Mouse (Mus musculus) G1E (cell line): ENCODE data around the gene Rap1gap2. TPM values are rescaled to one million over a fixed set of nuclear protein-coding genes. Genes with fewer than 3 reads are reported as not detected.
A peak's percentile ranks its signal among the peaks of the same experiment; 100 is the strongest.

Experiments
- ATAC-seq: 2 replicates; pipeline ENCODE4 v1.8.0; 2016; ENCODE audit warnings: mild to moderate bottlenecking; ENCODE audit not compliant: insufficient number of reproducible peaks, poor library complexity, low FRiP score, severe bottlenecking; ENCODE audit errors: extremely low read depth
- DNase-seq: peaks from one replicate; pipeline ENCODE4 v3.0.0; 2012; ENCODE audit warnings: low spot score
- H3K27me3 ChIP-seq: 2 replicates; pipeline ENCODE4 v1.6.1; 2012; ENCODE audit warnings: mild to moderate bottlenecking, low read length, inconsistent platforms; ENCODE audit not compliant: insufficient read depth
- H3K36me3 ChIP-seq: replicated peaks from 2 replicates; pipeline ENCODE3; 2012; ENCODE audit warnings: mild to moderate bottlenecking, inconsistent platforms
- H3K4me1 ChIP-seq: 2 replicates; pipeline ENCODE4 v1.6.1; 2012; ENCODE audit warnings: low read depth, low read length, inconsistent platforms, mixed read lengths; ENCODE audit not compliant: insufficient read depth
- H3K4me3 ChIP-seq: 2 replicates; pipeline ENCODE4 v1.5.1; 2012; ENCODE audit warnings: low read depth, mild to moderate bottlenecking, inconsistent platforms, low read length, moderate library complexity, mixed read lengths
- H3K9me3 ChIP-seq: replicated peaks from 2 replicates; pipeline ENCODE4 v1.6.1; 2012; ENCODE audit warnings: inconsistent platforms
- CTCF ChIP-seq: IDR thresholded peaks from 2 replicates; pipeline ENCODE4 v1.5.1; 2012; ENCODE audit warnings: low read depth, low read length, inconsistent platforms, mixed read lengths
- GATA1 ChIP-seq: IDR thresholded peaks from 2 replicates; pipeline ENCODE4 v1.6.1; 2012; ENCODE audit warnings: borderline replicate concordance, low read length, inconsistent platforms, mixed read lengths
- GATA2 ChIP-seq: IDR thresholded peaks from 2 replicates; pipeline ENCODE4 v1.6.1; 2012; ENCODE audit warnings: low read depth, low read length, inconsistent platforms, borderline replicate concordance
- POLR2AphosphoS5 ChIP-seq: IDR thresholded peaks from 2 replicates; pipeline ENCODE4 v1.6.1; 2012; ENCODE audit warnings: low read depth, low read length, inconsistent platforms; ENCODE audit not compliant: insufficient replicate concordance
- TAL1 ChIP-seq: conservative IDR thresholded peaks from 2 replicates; pipeline ENCODE4 v1.6.1; 2012; ENCODE audit warnings: low read depth, low read length, inconsistent platforms, mixed read lengths
- polyA plus RNA-seq: library from polyadenylated mRNA; stranded (reverse); fragments of >175 nt; gene quantifications from 2 replicates; pipeline ENCODE4 v1.2.3, GENCODE M21; 2012
- total RNA-seq, 2 experiments: library from RNA; stranded (forward) in 1 of 2; stranded (reverse) in 1 of 2; fragments of 200-1000 nt in 1 of 2; fragments of >200 nt in 1 of 2; fragmentation: Nextera tagmentation in 1 of 2; gene quantifications; 2 replicates each; pipeline ENCODE4 v1.2.3; 2014 to 2017

Gene Rap1gap2
- total and polyA plus RNA-seq, 3 experiments = 8.7 to 11.7 (median 9.4) TPM

DNA sequence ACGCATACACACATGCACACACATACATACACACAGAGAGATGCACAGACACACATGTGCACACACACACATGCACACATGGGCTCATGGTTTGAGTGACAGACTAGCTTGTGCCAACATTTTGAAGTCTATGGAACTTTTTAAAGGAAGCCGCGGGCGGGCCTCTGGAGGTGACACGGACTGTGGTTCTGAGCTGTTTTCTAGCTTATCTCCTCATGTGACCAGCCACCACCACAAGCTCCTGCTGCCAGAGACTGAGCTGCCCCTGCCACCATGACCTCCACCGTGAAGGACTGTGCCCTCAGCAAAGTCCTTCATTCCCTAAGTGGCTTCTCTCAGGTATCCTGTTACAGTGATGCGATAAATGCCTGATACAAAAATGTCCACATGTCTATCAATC, 76.3 kb downstream of the Rap1gap2 start:
- Histone ChIP-seq H3K9me3 (no peaks in the 10 kb centered on the region), H3K36me3 (peaks cover 66% of the 10 kb centered on the region), H3K27me3 (no peaks in the 10 kb centered on the region), H3K4me1 (peaks cover 62% of the 10 kb centered on the region), H3K4me3 (no peak overlapping the region; the same call in 1 of the 2 replicates)
- ATAC-seq (no peak), DNase-seq (no peak)
- no peak for TF ChIP-seq TAL1
- no peak for TF ChIP-seq GATA1
- TF ChIP-seq CTCF = no peak
- no peak for TF ChIP-seq POLR2AphosphoS5
- no peak for TF ChIP-seq GATA2

DNA sequence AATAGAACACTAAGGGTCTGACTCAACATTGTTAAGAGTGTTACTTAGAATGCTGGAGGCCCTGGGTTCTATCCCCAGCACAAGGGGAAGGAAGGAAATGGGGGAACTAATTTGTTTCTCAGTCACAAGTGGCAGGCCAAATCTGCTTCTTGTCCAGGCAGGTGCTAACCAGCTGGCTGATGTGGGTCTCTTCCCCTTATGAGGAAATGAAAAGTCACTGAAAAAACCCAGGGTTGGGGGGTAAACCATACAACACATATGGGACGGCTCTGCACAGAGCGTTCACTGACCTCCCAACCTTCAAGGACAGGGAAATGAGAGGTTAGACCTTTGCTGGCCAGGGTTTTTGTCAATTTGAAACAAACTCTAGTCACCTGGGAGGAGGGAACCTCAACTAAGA, 77.7 kb downstream of the Rap1gap2 start:
- H3K36me3 ChIP-seq = peaks cover 65% of the 10 kb centered on the region
- H3K9me3 ChIP-seq = no peaks in the 10 kb centered on the region
- H3K27me3 ChIP-seq = no peaks in the 10 kb centered on the region
- no peak overlapping the region for H3K4me3 ChIP-seq
- DNase-seq = no peak
- TF ChIP-seq POLR2AphosphoS5 (no peak), GATA2 (no peak), CTCF (no peak), GATA1 (no peak), TAL1 (no peak)
- no peak for ATAC-seq
- H3K4me1 ChIP-seq = peaks cover 50% of the 10 kb centered on the region

DNA sequence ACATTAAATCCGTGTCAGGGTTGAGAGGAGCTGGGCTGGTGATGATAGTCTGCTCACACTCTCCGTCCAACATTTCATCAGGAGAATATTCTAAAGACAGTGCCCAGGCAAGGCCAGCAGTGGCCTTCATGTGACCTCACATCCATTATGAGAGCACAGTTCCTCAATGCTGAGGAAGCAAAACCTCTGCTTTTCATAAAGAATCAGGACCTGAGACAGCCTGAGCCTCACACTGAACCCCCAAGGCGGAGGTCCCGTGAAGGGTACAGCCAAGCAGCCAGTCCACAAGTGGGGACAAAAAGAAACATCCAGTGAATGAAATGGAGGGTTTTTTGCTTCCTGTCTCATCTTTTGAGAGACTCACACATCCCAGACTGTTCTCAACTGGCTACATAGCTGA, 78.3 kb downstream of the Rap1gap2 start:
- Histone ChIP-seq H3K36me3 (peaks cover 60% of the 10 kb centered on the region), H3K9me3 (no peaks in the 10 kb centered on the region), H3K4me3 (no peak overlapping the region), H3K4me1 (peaks cover 44% of the 10 kb centered on the region), H3K27me3 (no peaks in the 10 kb centered on the region)
- TF ChIP-seq TAL1 = no peak
- no peak for TF ChIP-seq GATA1
- TF ChIP-seq CTCF = no peak
- TF ChIP-seq GATA2 = no peak
- TF ChIP-seq POLR2AphosphoS5 = no peak
- no peak for DNase-seq
- ATAC-seq = no peak

DNA sequence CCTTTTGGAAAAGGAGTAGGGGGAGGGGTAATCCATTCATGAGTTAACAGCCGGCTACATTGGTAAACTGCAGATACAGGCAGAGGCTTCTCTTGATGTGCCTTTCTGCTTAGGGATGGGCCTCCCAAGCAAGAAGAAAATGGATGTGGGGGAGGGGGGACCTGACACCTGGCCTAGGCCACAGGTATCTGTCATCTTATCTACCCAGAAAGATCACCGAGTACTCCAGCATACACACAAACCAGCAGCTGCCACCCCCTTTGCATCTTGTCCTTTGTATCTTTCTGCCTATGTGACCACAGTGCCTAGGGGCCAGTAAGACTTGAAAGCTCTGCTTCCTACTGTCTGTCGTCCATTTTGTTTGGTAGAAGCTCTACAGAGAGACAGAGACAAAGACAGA, 79.0 kb downstream of the Rap1gap2 start:
- TF ChIP-seq GATA1 = no peak
- Histone ChIP-seq H3K9me3 (no peaks in the 10 kb centered on the region), H3K4me3 (no peak overlapping the region), H3K4me1 (peaks cover 40% of the 10 kb centered on the region), H3K27me3 (no peaks in the 10 kb centered on the region), H3K36me3 (peaks cover 56% of the 10 kb centered on the region)
- DNase-seq (no peak), ATAC-seq (no peak)

DNA sequence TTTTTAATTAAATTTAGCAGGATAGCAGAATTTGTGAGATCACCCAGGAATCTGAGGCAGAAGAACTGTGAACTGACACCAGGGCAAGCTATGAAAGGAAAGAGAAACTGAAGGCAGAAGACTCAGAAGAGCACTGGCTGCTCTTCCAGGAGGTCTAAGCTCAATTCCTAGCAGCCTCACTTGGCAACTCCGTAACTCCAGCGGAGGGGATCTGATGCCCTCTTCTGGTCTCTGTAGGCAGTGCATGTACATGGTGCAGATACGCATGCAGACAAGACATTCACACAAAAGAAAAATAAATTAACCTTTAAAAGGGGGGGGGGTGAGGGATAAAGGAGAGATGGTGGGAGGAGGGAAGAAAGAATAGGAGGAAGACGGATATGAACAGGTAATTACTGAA, 80.9 kb downstream of the Rap1gap2 start:
- TF ChIP-seq GATA2 (no peak), GATA1 (no peak), TAL1 (no peak), POLR2AphosphoS5 (no peak), CTCF (peak; percentile 26)
- peaks cover 47% of the 10 kb centered on the region for H3K36me3 ChIP-seq
- peaks cover 28% of the 10 kb centered on the region for H3K4me1 ChIP-seq
- H3K4me3 ChIP-seq = no peak overlapping the region
- ATAC-seq (no peak), DNase-seq (no peak)
- no peaks in the 10 kb centered on the region for H3K9me3 ChIP-seq
- H3K27me3 ChIP-seq = no peaks in the 10 kb centered on the region

DNA sequence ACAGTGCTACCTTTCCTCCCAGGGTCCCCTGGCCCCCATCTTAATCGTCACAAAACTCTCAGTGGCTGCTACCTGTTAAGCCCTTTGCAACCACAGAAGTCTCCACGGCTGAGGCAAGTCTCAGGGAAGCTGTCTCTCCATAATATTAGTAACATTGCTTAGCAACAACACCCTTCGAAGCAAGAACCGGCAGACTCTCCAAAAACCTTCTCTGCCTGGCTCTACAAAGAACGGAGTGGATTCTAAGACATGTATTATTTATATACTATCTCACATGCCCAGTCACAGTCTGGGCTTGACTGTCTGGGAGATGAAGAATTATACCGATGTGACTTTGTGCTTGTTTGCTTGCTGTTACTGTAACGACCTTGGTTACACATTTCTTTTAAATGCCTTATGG, 83.2 kb downstream of the Rap1gap2 start:
- Histone ChIP-seq H3K4me1 (peaks cover 34% of the 10 kb centered on the region), H3K4me3 (no peak overlapping the region), H3K9me3 (peaks cover 6% of the 10 kb centered on the region), H3K36me3 (peaks cover 41% of the 10 kb centered on the region), H3K27me3 (peaks cover 19% of the 10 kb centered on the region)
- ATAC-seq (no peak), DNase-seq (no peak)
- TF ChIP-seq POLR2AphosphoS5 (no peak), GATA2 (no peak), CTCF (no peak), TAL1 (no peak), GATA1 (no peak)
